Mouse (Mus musculus) CD4-positive helper T cell, adult 2 months (primary cell): ENCODE results near the gene Xrcc3.

ENCODE experiments used
- DNase-seq: peaks from one replicate; pipeline ENCODE4 v3.0.0-alpha.2; 2012; ENCODE audit warnings: low read depth, missing footprints, low spot score

Gene Xrcc3

DNA sequence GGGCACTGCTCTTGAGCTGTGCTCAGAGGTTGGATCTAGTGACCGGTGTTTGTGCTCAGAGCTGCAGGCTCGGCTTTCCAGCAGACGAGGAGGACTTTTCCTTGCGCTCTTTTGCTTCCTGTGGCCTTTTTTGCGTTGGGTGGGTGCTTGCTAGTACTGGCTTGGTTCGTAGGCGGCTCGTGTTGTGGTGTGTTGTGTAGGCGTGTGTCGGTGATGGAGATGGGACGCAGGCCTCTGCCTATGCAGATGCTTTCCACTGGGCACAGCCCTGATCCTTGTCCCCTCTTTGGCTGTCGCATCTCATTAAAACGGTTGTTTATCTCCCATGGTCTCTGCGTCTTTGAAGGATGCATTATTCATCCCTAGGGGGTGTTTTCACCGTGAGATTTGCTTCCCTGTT is 38.8 kb downstream of the Xrcc3 start:
- no peak for DNase-seq

GRCm38 (mm10) chr12:111774156-111774555 is 39.5 kb downstream of the Xrcc3 start:
- DNase-seq = no peak

DNA sequence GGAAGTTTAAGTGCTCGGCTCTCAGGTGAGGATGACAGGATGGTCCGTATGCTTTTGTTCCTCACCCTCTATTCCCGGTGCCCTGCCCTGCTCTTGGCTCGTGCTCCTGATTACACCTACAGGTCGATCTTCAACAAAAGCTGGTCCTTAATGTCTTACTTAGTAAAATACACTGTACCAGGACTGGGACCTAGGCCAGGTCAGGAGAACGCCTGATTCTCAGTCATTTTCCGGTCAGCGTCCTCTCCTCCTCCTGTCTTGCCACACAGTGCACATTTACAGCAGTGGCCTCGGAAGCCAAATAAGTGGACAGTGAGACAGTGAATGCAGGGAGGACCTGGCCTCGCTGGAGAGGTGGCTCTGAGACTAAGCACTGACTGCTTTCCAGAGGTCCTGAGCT is 43.0 kb downstream of the Xrcc3 start:
- DNase-seq = no peak

GRCm38 (mm10) chr12:111769816-111770577 is 43.7 kb downstream of the Xrcc3 start:
- DNase-seq = no peak

DNA sequence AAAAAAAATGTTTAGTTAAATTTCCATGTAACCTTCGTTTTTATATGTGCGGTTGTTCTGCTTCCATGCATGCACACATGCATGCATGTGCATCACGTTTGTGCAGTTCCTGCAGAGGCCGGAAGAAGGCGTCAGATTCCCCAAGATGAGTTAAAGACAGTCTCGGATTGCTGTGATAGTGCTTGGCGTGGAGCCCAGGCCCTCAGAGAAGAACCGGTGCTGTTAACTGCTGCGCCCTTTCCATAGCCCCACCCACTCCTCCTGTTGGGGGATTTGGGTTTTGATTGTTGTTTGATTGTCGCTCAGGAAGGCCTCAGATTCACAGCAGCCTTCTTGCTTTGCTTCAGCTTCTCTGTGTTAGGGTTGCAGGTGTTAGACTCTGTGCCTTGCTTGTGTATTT is 44.4 kb downstream of the Xrcc3 start:
- DNase-seq = peak; percentile 41

DNA sequence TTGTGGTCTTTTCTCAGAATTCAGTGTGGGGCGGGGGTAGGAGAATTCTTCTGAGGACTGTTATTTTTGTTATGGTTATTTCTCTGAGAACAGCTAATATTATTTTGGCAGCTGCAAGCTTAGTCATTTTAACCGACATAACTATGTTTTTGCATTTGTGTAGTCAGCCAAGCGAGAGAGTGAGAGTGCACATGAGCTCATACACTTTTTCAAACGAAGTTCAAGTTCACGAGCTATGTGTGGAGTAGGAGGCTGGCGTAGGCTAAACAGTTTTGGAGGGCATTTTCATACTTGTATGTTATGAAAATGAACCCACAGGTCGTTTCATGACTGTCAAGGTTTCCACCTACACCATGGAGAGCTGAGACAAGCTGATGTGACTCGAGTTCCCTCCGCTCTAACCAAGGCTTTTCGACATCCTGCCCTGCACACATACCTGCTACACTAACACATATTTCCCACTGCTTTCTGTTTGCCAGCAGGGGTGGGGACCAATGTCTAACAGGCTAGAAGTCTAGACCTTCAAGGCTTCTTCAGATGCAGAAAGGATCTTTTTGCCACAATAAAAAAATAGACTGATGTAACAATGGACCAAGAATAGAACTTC is 45.2 kb downstream of the Xrcc3 start:
- peak; percentile 28 for DNase-seq

DNA sequence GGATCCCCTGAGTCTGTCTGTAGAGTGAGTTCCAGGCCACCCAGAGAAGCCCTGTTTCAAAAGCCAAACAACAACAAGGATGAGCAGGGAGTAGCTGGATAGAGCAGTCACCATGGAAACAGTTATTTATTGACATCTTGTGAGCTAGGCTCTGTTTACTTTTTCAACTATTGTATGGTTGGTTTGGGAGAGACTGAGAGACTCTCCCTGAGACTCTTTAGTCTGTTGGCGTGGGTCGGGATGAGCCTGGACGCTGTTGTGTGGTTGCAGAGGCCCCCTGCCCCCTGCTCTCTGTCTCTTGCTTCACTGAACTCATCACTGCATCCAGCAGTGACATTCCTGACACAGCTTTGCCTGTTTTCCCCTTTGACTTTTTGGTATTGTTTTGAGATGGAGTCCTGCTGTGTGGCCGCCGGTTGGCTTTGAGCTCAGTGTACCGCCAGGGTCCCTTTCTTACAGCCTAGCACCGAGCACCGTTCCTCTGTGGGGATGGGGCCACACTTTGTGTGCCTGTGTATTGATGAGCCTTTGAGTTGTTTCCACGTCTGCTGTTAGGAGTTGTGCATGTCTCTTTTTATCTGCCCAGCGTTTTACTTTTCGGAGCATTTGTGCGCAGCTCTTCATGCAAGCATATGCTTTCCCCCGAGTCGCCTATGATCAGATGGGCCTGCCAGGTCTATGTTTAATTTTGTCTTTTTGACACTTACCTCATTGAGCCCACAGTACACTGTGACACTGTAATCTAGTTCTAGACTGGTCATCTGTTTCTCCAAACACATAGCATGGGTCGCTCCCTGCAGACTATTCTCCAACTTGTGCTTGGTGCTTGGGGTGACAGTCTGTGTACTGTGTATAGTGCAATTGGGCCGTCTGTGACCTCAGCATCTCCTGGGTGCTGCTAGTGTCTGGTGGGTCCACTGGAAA is 47.1 kb downstream of the Xrcc3 start:
- DNase-seq = no peak

DNA sequence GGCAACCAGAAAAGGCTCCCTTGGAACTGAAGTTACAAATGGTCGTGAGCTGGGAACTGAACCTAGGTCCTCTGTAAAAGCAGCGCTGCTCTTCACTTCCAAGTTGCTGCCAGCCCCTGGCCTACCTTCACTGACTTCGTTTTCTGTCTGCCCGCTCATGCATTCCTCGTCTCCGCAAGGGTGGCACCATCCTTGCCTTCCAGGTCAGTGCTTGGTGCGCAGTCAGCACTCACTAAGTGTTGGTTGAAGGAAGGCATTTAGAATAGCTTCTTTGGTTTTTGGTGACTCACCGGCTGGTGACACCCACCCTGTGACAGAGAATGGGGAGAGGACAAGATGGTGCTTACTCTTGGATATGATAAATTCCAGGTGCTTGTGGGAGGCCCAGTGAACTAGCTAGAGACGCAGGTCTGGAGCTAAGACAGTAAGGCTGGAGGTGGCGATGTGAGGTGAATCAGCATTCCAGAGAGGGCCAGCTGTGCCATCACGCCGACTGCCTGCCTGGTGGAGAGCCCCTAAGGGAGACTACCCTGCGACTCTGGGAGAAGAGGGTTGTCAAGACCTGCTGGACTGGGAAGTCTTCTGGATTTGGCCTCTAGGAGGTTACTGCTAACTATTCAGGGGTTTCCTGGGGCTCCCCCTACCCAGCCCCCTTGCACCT is 50.9 kb downstream of the Xrcc3 start:
- no peak for DNase-seq

DNA sequence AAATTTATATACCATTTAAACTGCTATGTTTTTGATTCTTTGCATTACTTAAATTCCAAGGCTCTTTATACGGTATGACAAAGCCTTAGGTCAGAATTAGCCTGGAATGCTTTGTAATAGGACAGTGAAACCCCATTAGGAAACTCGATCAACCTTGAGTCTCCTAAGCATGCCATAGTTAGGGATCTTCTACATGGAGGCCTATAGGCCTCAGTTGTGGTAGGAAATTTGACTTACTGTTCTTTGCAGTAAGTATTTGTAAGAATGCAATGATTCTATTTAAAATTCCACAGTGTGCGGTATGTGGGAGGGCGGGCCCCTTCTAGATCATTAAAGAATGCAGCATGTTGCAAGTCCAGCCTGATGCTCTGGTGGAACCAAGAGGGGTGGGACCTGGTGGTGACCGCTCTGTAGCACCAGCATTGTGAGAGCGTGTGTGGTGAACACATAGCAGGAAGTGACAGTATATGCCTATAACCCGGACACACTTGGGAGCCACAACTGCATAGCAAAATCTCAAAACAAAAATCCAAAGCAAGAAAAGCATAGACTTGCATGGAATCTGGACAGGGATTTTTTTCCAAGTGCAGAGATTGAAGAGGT is 53.3 kb downstream of the Xrcc3 start:
- DNase-seq = no peak

GRCm38 (mm10) chr12:111759176-111760061 is 54.3 kb downstream of the Xrcc3 start:
- peak; percentile 26 for DNase-seq

GRCm38 (mm10) chr12:111758381-111759175 is 55.1 kb downstream of the Xrcc3 start, which contains the start of gene Klc1:
Gene Klc1, plus strand, starts transcription at chr12:111758849.
- peak; percentile 83 for DNase-seq

- no peak for DNase-seq
Observed at GRCm38 (mm10) chr12:111757561-111758325, 55.9 kb downstream of the Xrcc3 start.

- DNase-seq = no peak
Observed at GRCm38 (mm10) chr12:111756698-111757082, 57.0 kb downstream of the Xrcc3 start.

DNA sequence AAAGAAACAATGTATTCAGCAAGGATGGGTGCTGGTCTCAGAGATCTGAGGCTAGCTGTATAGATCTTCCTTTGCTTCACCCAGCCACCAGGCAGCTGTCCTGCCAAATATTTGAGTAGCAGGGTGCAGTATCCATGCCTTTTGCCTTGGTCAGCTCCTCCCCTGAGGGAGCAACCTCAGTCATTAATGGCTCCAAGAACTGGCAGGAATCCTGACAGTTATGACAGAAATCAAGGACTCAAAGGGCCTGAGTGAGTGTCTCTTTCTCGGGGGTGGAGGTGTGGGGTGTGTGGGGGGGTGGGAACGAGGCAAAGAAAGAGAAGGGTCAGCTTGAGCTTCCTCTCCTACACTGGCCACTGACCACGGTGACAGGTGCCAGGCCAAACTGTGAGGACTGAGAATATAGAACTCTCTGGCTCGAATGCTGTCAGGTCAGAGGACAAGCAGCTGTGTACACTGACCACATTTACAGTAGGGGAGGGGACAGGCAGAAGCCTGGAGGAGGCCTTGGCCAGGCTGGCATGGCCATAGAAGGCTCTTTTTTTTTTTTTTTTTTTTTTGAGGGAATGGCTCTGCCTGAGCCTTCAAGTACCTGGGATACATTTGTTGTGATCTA is 57.5 kb downstream of the Xrcc3 start:
- DNase-seq = no peak

DNA sequence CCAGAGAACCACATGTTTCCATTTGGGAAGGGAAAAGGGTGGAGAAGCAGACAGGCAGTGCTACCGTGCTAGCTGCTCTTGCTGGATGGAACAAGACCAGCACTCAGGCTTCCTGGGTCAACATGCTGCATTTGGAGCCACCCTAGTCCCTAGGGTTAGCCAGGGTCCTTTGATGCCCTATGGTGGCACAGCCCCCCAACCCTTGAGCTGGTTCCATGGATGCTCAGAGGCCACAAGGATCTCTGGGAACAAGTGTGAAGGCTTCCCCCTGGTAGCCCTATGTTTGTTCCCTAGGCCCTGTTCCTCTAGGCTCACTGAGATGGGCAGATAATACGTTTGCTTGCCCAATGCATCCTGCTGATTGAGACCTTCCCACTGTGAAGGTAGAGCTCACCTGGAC is 58.4 kb downstream of the Xrcc3 start:
- no peak for DNase-seq

DNA sequence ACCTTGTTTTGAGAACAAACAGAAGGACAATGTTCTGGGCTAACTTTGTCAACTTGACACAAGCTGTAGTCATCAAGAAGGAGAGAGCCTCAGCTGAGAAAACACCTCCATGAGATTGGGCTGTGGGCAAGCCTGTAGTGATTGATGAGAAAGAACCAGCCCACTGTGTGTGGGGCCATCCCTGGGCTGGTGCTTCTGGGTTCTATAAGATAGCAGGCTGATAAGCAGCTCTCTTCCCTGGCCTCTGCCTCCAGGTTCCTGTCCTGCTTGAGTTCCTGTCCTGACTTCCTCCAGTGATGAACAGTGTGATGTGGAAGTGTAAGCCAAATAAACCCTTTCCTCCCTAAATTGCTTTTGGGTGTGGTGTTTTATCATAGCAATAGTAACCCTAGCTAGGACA is 59.0 kb downstream of the Xrcc3 start:
- DNase-seq = no peak

GRCm38 (mm10) chr12:111753347-111753746 is 60.3 kb downstream of the Xrcc3 start:
- DNase-seq = no peak
